Comparison of ENCODE assay signal across 31 mouse cellular contexts in the genomic region with DNA sequence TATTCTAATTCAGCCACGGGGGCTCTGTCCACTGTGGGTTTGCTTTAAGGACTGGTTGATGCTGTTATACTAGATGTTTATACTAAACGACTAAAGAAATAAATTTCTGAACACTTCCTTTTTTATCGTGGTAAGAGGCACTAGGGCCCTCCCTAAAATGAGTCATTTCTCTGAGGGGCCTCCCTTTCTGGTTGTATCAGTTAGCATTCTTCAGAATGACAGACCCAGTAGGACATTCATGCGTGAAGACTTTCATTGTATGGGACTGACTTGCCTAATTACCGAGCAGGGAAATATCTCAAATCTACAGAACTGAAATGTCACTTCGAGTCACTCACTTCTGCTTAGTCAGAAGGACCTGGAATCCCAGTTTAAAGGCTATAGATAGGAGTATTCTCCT. TPM values are rescaled to one million over a fixed set of nuclear protein-coding genes. Genes with fewer than 3 reads are reported as not detected.
DNase-seq lines count a peak whose midpoint lies in the region; ATAC-seq and TF ChIP-seq lines count a peak whose summit lies in the region.
"Had no signal": no experiment of that assay in that cellular context is flagged by ENCODE, and none has a peak within 500 bp of the region (broad histone marks: within the 10 kb centered on the region; RNA-seq: fewer than 3 reads in every experiment).

No protein-coding gene starts in this region.

- no peak overlapping the region for H3K27ac ChIP-seq in kidney, postnatal 0 days
- H3K27ac ChIP-seq in hindbrain, embryonic 13.5 days: no peak overlapping the region
- no peak overlapping the region for H3K27ac ChIP-seq in forebrain, embryonic 10.5 days
- H3K27ac ChIP-seq: embryonic facial prominence, embryonic 13.5 days; gastrocnemius, adult 2 months; hindbrain, embryonic 12.5 days; hindbrain, postnatal 0 days had no signal

- no peaks in the 10 kb centered on the region for H3K36me3 ChIP-seq in kidney, postnatal 0 days (ENCODE audit: insufficient read depth, low read length)
- H3K36me3 ChIP-seq in hindbrain, embryonic 13.5 days: no peaks in the 10 kb centered on the region
- H3K36me3 ChIP-seq in forebrain, embryonic 10.5 days (replicated peaks): no peaks in the 10 kb centered on the region
- H3K36me3 ChIP-seq: embryonic facial prominence, embryonic 13.5 days; G1E; hindbrain, embryonic 12.5 days had no signal

- ATAC-seq in kidney, postnatal 0 days (replicated peaks; ENCODE audit: low FRiP score, low read depth): no peak
- no peak for ATAC-seq in hindbrain, embryonic 13.5 days (ENCODE audit: low FRiP score)
- ATAC-seq: forebrain, embryonic 14.5 days; forebrain, postnatal 0 days; hindbrain, postnatal 0 days; inflammation-experienced regulatory T-cells, adult 6 months; intestine, embryonic 16.5 days; Patski had no signal

- H3K27me3 ChIP-seq in kidney, postnatal 0 days (ENCODE audit: insufficient read depth, low read length): no peaks in the 10 kb centered on the region
- H3K27me3 ChIP-seq in hindbrain, embryonic 13.5 days: no peaks in the 10 kb centered on the region
- H3K27me3 ChIP-seq in forebrain, embryonic 10.5 days (ENCODE audit: poor library complexity, severe bottlenecking): no peaks in the 10 kb centered on the region
- H3K27me3 ChIP-seq: embryonic facial prominence, embryonic 13.5 days; hindbrain, embryonic 12.5 days had no signal

- 37% methylated on average over 6 of the region's 6 CpGs for WGBS in kidney, postnatal 0 days
- WGBS in hindbrain, embryonic 13.5 days: 70% methylated on average over 6 of the region's 6 CpGs
- whole genome bisulfite sequencing in forebrain, embryonic 10.5 days: 79% methylated on average over 6 of the region's 6 CpGs

- no peak overlapping the region for H3K9ac ChIP-seq in kidney, postnatal 0 days (ENCODE audit: low read depth, low read length)
- no peak overlapping the region for H3K9ac ChIP-seq in hindbrain, embryonic 13.5 days
- H3K9ac ChIP-seq: embryonic facial prominence, embryonic 13.5 days; forebrain, postnatal 0 days; hindbrain, embryonic 12.5 days had no signal

- no peaks in the 10 kb centered on the region for H3K4me1 ChIP-seq in kidney, postnatal 0 days (replicated peaks; ENCODE audit: insufficient read depth, low read length)
- H3K4me1 ChIP-seq in hindbrain, embryonic 13.5 days (replicated peaks): no peaks in the 10 kb centered on the region
- H3K4me1 ChIP-seq in forebrain, embryonic 10.5 days: no peaks in the 10 kb centered on the region
- H3K4me1 ChIP-seq: embryonic facial prominence, embryonic 13.5 days; hindbrain, embryonic 12.5 days had no signal

- DNase-seq in kidney, postnatal 0 days (ENCODE audit: low spot score): peak; percentile 5
- DNase-seq in kidney, postnatal 14 days: no peak
- DNase-seq in A20 (ENCODE audit: low read depth, low spot score): peak; percentile 74
- DNase-seq in Muller cell, postnatal 12 days (ENCODE audit: inconsistent ontology term): peak; percentile 82
- peak; percentile 76 for DNase-seq in retina, embryonic 14.5 days (ENCODE audit: low spot score)
- no peak for DNase-seq in lung, postnatal 25 days (ENCODE audit: low spot score)
- DNase-seq in forebrain, embryonic 10.5 days (ENCODE audit: extremely low spot score, low spot score): no peak
- DNase-seq: adrenal gland, adult 8-10 months; adrenal gland, postnatal 25 days; cerebellum, adult 18-20 months; cerebellum, adult 9-10 months; cerebellum, postnatal 25 days; forebrain, postnatal 0 days; gastrocnemius, adult 2 months; gastrocnemius, postnatal 14 days; heart, adult 11 months; kidney, adult 18-20 months had no signal

- H3K4me2 ChIP-seq in kidney, postnatal 0 days (ENCODE audit: low read length): no peak overlapping the region
- no peak overlapping the region for H3K4me2 ChIP-seq in hindbrain, embryonic 13.5 days
- H3K4me2 ChIP-seq: embryonic facial prominence, embryonic 13.5 days; heart, embryonic 11.5 days; hindbrain, embryonic 12.5 days had no signal

- no peak overlapping the region for H3K4me3 ChIP-seq in kidney, postnatal 0 days (replicated peaks; ENCODE audit: low read depth, low read length)
- no peak overlapping the region for H3K4me3 ChIP-seq in hindbrain, embryonic 13.5 days
- H3K4me3 ChIP-seq in forebrain, embryonic 10.5 days: no peak overlapping the region
- H3K4me3 ChIP-seq: embryonic facial prominence, embryonic 13.5 days; gastrocnemius, adult 2 months; hindbrain, embryonic 12.5 days had no signal

- no peak for TF ChIP-seq CTCF in kidney, postnatal 0 days (IDR thresholded peaks at IDR 0.05; ENCODE audit: low read depth)

- no peaks in the 10 kb centered on the region for H3K9me3 ChIP-seq in kidney, postnatal 0 days (replicated peaks; ENCODE audit: low read length)
- no peaks in the 10 kb centered on the region for H3K9me3 ChIP-seq in hindbrain, embryonic 13.5 days
- H3K9me3 ChIP-seq in forebrain, embryonic 10.5 days: peaks cover 3% of the 10 kb centered on the region; the same call in 1 of the 2 replicates
- H3K9me3 ChIP-seq: embryonic facial prominence, embryonic 13.5 days; hindbrain, embryonic 12.5 days had no signal

RNA-seq across cellular contexts. Expression of gene Krt75, which starts 25.4 kb away (rescaled TPM):
- 0.14 and 0.20 TPM in 2 replicates for polyA plus RNA-seq in kidney, postnatal 0 days (2015; fragmentation: Nextera tagmentation; extraction: Ambion mirVana)
- 0.05 and 0.13 TPM in 2 replicates for polyA plus RNA-seq in hindbrain, embryonic 13.5 days (2015; fragmentation: Nextera tagmentation; extraction: Ambion mirVana)
- polyA plus RNA-seq in forebrain, embryonic 10.5 days (2016; fragmentation: Nextera tagmentation; extraction: Ambion mirVana): not detected in 2 replicates
- polyA plus RNA-seq: forebrain, embryonic 11.5 days; forebrain, embryonic 14.5 days; frontal cortex, adult 2 months; G1E; heart, embryonic 11.5 days; heart, postnatal 0 days; intestine, embryonic 16.5 days; Patski had no signal

RNA-seq across cellular contexts. Expression of gene Gm5414, which starts 28.9 kb away (rescaled TPM):
- polyA plus RNA-seq in kidney, postnatal 0 days (2015; fragmentation: Nextera tagmentation; extraction: Ambion mirVana): not detected in 2 replicates
- not detected in 2 replicates for polyA plus RNA-seq in hindbrain, embryonic 13.5 days (2015; fragmentation: Nextera tagmentation; extraction: Ambion mirVana)
- polyA plus RNA-seq in forebrain, embryonic 10.5 days (2016; fragmentation: Nextera tagmentation; extraction: Ambion mirVana): not detected in 2 replicates
- polyA plus RNA-seq: embryonic facial prominence, embryonic 13.5 days; forebrain, embryonic 11.5 days; forebrain, embryonic 14.5 days; forebrain, postnatal 0 days; frontal cortex, adult 2 months; G1E; heart, embryonic 11.5 days; heart, embryonic 14.5 days; heart, postnatal 0 days; hindbrain, embryonic 12.5 days; hindbrain, postnatal 0 days; inflammation-experienced regulatory T-cells, adult 6 months; intestine, embryonic 16.5 days; Patski had no signal

RNA-seq across cellular contexts. Expression of gene Krt90, which starts 36.4 kb away (rescaled TPM):
- polyA plus RNA-seq in kidney, postnatal 0 days (2015; fragmentation: Nextera tagmentation; extraction: Ambion mirVana): 0.09 TPM in 1 of 2 replicates, not detected in the other
- 0.08 TPM in 1 of 2 replicates, not detected in the other for polyA plus RNA-seq in hindbrain, embryonic 13.5 days (2015; fragmentation: Nextera tagmentation; extraction: Ambion mirVana)
- 0.75 and 0.88 TPM in 2 replicates for polyA plus RNA-seq in forebrain, embryonic 10.5 days (2016; fragmentation: Nextera tagmentation; extraction: Ambion mirVana)
- polyA plus RNA-seq: G1E; heart, embryonic 14.5 days; inflammation-experienced regulatory T-cells, adult 6 months had no signal

RNA-seq across cellular contexts. Expression of gene Gm5478, which starts 48.1 kb away (rescaled TPM):
- polyA plus RNA-seq in kidney, postnatal 0 days (2015; fragmentation: Nextera tagmentation; extraction: Ambion mirVana): not detected in 2 replicates
- not detected in 2 replicates for polyA plus RNA-seq in hindbrain, embryonic 13.5 days (2015; fragmentation: Nextera tagmentation; extraction: Ambion mirVana)
- not detected in 2 replicates for polyA plus RNA-seq in forebrain, embryonic 10.5 days (2016; fragmentation: Nextera tagmentation; extraction: Ambion mirVana)
- polyA plus RNA-seq: embryonic facial prominence, embryonic 13.5 days; forebrain, embryonic 11.5 days; forebrain, embryonic 14.5 days; forebrain, postnatal 0 days; frontal cortex, adult 2 months; G1E; heart, embryonic 11.5 days; heart, embryonic 14.5 days; heart, postnatal 0 days; hindbrain, embryonic 12.5 days; hindbrain, postnatal 0 days; inflammation-experienced regulatory T-cells, adult 6 months; intestine, embryonic 16.5 days; Patski had no signal

RNA-seq across cellular contexts. Expression of gene Krt82, which starts 48.7 kb away (rescaled TPM):
- not detected in 2 replicates for polyA plus RNA-seq in kidney, postnatal 0 days (2015; fragmentation: Nextera tagmentation; extraction: Ambion mirVana)
- polyA plus RNA-seq in hindbrain, embryonic 13.5 days (2015; fragmentation: Nextera tagmentation; extraction: Ambion mirVana): not detected in 2 replicates
- not detected in 2 replicates for polyA plus RNA-seq in forebrain, embryonic 10.5 days (2016; fragmentation: Nextera tagmentation; extraction: Ambion mirVana)
- polyA plus RNA-seq: embryonic facial prominence, embryonic 13.5 days; forebrain, embryonic 11.5 days; forebrain, embryonic 14.5 days; forebrain, postnatal 0 days; frontal cortex, adult 2 months; G1E; heart, embryonic 11.5 days; heart, embryonic 14.5 days; heart, postnatal 0 days; hindbrain, embryonic 12.5 days; hindbrain, postnatal 0 days; inflammation-experienced regulatory T-cells, adult 6 months; intestine, embryonic 16.5 days; Patski had no signal

Comparison
In these comparisons a context has a peak if more than half of its experiments do, and no peak if none do; other contexts are left out.
1. DNase-seq: peak in kidney, postnatal 0 days (single experiment), A20 (single experiment), Muller cell, postnatal 12 days (single experiment) and retina, embryonic 14.5 days (single experiment); none in kidney, postnatal 14 days (single experiment), lung, postnatal 25 days (single experiment) and forebrain, embryonic 10.5 days (single experiment).